Mouse (Mus musculus): ENCODE results near the gene Tcl1b2. TPM values are rescaled to one million over a fixed set of nuclear protein-coding genes. Genes with fewer than 3 reads are reported as not detected.

Gene Tcl1b2
- polyA plus RNA-seq, 1 experiment, result not detected

Other genes with a start within 250 kb of the Tcl1b2 start
- not detected in 2 replicates for gene Syne3, start 136.2 kb upstream of the Tcl1b2 start, polyA plus RNA-seq (2012; ENCODE audit: insufficient read depth, insufficient read length, low replicate concordance, missing spikeins)
- not detected in 2 replicates for gene Glrx5, start 113.3 kb upstream of the Tcl1b2 start, polyA plus RNA-seq (2012; ENCODE audit: insufficient read depth, insufficient read length, low replicate concordance, missing spikeins)
- gene Tcl1b1, start 13.7 kb downstream of the Tcl1b2 start, polyA plus RNA-seq (2012; ENCODE audit: insufficient read depth, insufficient read length, low replicate concordance, missing spikeins), result not detected in 2 replicates
- gene Tcl1b5, start 30.3 kb downstream of the Tcl1b2 start, polyA plus RNA-seq (2012; ENCODE audit: insufficient read depth, insufficient read length, low replicate concordance, missing spikeins), result not detected in 2 replicates
- gene Tcl1b3, start 45.0 kb downstream of the Tcl1b2 start, polyA plus RNA-seq (2012; ENCODE audit: insufficient read depth, insufficient read length, low replicate concordance, missing spikeins), result not detected in 2 replicates
- not detected in 2 replicates for gene Tcl1b4, start 55.9 kb downstream of the Tcl1b2 start, polyA plus RNA-seq (2012; ENCODE audit: insufficient read depth, insufficient read length, low replicate concordance, missing spikeins)
- not detected in 2 replicates for gene Tcl1, start 76.8 kb downstream of the Tcl1b2 start, polyA plus RNA-seq (2012; ENCODE audit: insufficient read depth, insufficient read length, low replicate concordance, missing spikeins)
- gene Tunar, start 187.9 kb downstream of the Tcl1b2 start, polyA plus RNA-seq (2012; ENCODE audit: insufficient read depth, insufficient read length, low replicate concordance, missing spikeins), result not detected in 2 replicates

Data from olfactory bulb, adult 2 months (tissue).